11 mouse cellular contexts compared by ENCODE assay signal in genomic region chr12:5191206-5191605, GRCm38 (mm10).
DNase-seq lines count a peak whose midpoint lies in the region; ATAC-seq and TF ChIP-seq lines count a peak whose summit lies in the region.
"Had no signal": no experiment of that assay in that cellular context is flagged by ENCODE, and none has a peak within 500 bp of the region (broad histone marks: within the 10 kb centered on the region; RNA-seq: fewer than 3 reads in every experiment).

No protein-coding gene starts in this region.

- H3K4me1 ChIP-seq in heart, embryonic 14.5 days (ENCODE audit: control insufficient read depth in 2 of 2, insufficient read depth in 2 of 2, low read length in 2 of 2) = peaks cover 30 to 40% of the 10 kb centered on the region in 2 experiments
- H3K4me1 ChIP-seq in lung, embryonic 14.5 days (ENCODE audit: insufficient read depth) = peaks cover 13% of the 10 kb centered on the region
- H3K4me1 ChIP-seq in embryonic fibroblast, embryonic 13.5 days (ENCODE audit: control insufficient read depth, insufficient read depth, low read length) = peaks cover 2% of the 10 kb centered on the region
- peaks cover 22% of the 10 kb centered on the region for H3K4me1 ChIP-seq in stomach, embryonic 14.5 days (ENCODE audit: control insufficient read depth, insufficient read depth, low read length)

- peak overlapping the region; percentile 18 to 71; a peak in 3 of 4 replicates for H3K27ac ChIP-seq in heart, embryonic 14.5 days (replicated peaks in 1 of 2; ENCODE audit: control insufficient read depth in 1 of 2, insufficient read depth in 1 of 2, low read depth in 2 of 2, low read length in 2 of 2)
- H3K27ac ChIP-seq in lung, embryonic 14.5 days (ENCODE audit: low read depth) = no peak overlapping the region; the same call in 1 of the 2 replicates
- H3K27ac ChIP-seq in embryonic fibroblast, embryonic 13.5 days (ENCODE audit: insufficient read depth, low read length) = peak overlapping the region; percentile 40; the same call in 1 of the 2 replicates
- H3K27ac ChIP-seq in stomach, embryonic 14.5 days (ENCODE audit: low read length) = peak overlapping the region; percentile 44
- H3K27ac ChIP-seq: midbrain, embryonic 13.5 days had no signal

- no peak for ATAC-seq in heart, embryonic 14.5 days (ENCODE audit: insufficient number of reproducible peaks, insufficient read depth, low FRiP score, low read depth)
- no peak for ATAC-seq in lung, embryonic 14.5 days (ENCODE audit: insufficient read depth)
- ATAC-seq in stomach, embryonic 14.5 days (ENCODE audit: insufficient number of reproducible peaks, insufficient read depth, low FRiP score, low read depth) = no peak
- ATAC-seq: CD4-positive, CD25-positive, alpha-beta regulatory T cell, adult 4 months; liver, postnatal 0 days had no signal

- H3K9me3 ChIP-seq in heart, embryonic 14.5 days (ENCODE audit: control insufficient read depth, low read length) = no peaks in the 10 kb centered on the region
- no peaks in the 10 kb centered on the region for H3K9me3 ChIP-seq in lung, embryonic 14.5 days (ENCODE audit: low read depth, low read length)
- H3K9me3 ChIP-seq in stomach, embryonic 14.5 days (ENCODE audit: control insufficient read depth, low read depth, low read length) = no peaks in the 10 kb centered on the region
- H3K9me3 ChIP-seq: midbrain, embryonic 13.5 days had no signal

- no peak for TF ChIP-seq POLR2A in embryonic fibroblast, embryonic 13.5 days (IDR thresholded peaks at IDR 0.05; ENCODE audit: low read depth, low read length)

- H3K4me3 ChIP-seq in heart, embryonic 14.5 days (ENCODE audit: control insufficient read depth in 1 of 2, insufficient read depth in 1 of 2, low read depth in 1 of 2, low read length in 2 of 2) = no peak overlapping the region
- no peak overlapping the region for H3K4me3 ChIP-seq in lung, embryonic 14.5 days (ENCODE audit: low read depth, low read length)
- no peak overlapping the region for H3K4me3 ChIP-seq in embryonic fibroblast, embryonic 13.5 days (ENCODE audit: insufficient read depth, low read length)
- H3K4me3 ChIP-seq in stomach, embryonic 14.5 days (ENCODE audit: low read depth, low read length) = no peak overlapping the region
- H3K4me3 ChIP-seq: midbrain, embryonic 13.5 days had no signal

- no peaks in the 10 kb centered on the region for H3K36me3 ChIP-seq in heart, embryonic 14.5 days (ENCODE audit: control insufficient read depth, insufficient read depth, low read length)
- no peaks in the 10 kb centered on the region for H3K36me3 ChIP-seq in lung, embryonic 14.5 days (ENCODE audit: insufficient read depth)
- no peaks in the 10 kb centered on the region for H3K36me3 ChIP-seq in stomach, embryonic 14.5 days (ENCODE audit: control insufficient read depth, insufficient read depth, low read length)
- H3K36me3 ChIP-seq: midbrain, embryonic 13.5 days had no signal

- WGBS in heart, embryonic 14.5 days = 78% methylated on average over 4 of the region's 4 CpGs
- 59% methylated on average over 4 of the region's 4 CpGs for WGBS in lung, embryonic 14.5 days
- WGBS in stomach, embryonic 14.5 days = 52% methylated on average over 4 of the region's 4 CpGs

- H3K27me3 ChIP-seq in heart, embryonic 14.5 days (ENCODE audit: control insufficient read depth, insufficient read depth, low read length) = no peaks in the 10 kb centered on the region
- H3K27me3 ChIP-seq in lung, embryonic 14.5 days (ENCODE audit: insufficient read depth, low read length) = no peaks in the 10 kb centered on the region
- H3K27me3 ChIP-seq in stomach, embryonic 14.5 days (ENCODE audit: control insufficient read depth, insufficient read depth, low read length) = no peaks in the 10 kb centered on the region
- H3K27me3 ChIP-seq: midbrain, embryonic 13.5 days had no signal

- no peak for TF ChIP-seq CTCF in lung, embryonic 14.5 days (IDR thresholded peaks at IDR 0.05; ENCODE audit: low read depth)
- TF ChIP-seq CTCF in embryonic fibroblast, embryonic 13.5 days (IDR thresholded peaks at IDR 0.05; ENCODE audit: borderline replicate concordance, insufficient read depth, low read length) = no peak

- H3K9ac ChIP-seq in heart, embryonic 14.5 days (ENCODE audit: low read length) = peak overlapping the region; percentile 54; the same call in 1 of the 2 replicates
- H3K9ac ChIP-seq in lung, embryonic 14.5 days = no peak overlapping the region
- no peak overlapping the region for H3K9ac ChIP-seq in stomach, embryonic 14.5 days (replicated peaks; ENCODE audit: low read depth, low read length)
- H3K9ac ChIP-seq: liver, postnatal 0 days; midbrain, embryonic 13.5 days had no signal

- H3K4me2 ChIP-seq in heart, embryonic 14.5 days (ENCODE audit: low read length) = peak overlapping the region; percentile 58
- H3K4me2 ChIP-seq in lung, embryonic 14.5 days = peak overlapping the region; percentile 48; the same call in 1 of the 2 replicates
- H3K4me2 ChIP-seq in stomach, embryonic 14.5 days (replicated peaks; ENCODE audit: low read depth, low read length) = no peak overlapping the region

- DNase-seq in heart, adult 18-20 months = no peak
- peak; percentile 21 for DNase-seq in lung, embryonic 14.5 days
- DNase-seq in lung, postnatal 36 days = no peak
- no peak for DNase-seq in c-Kit-positive CD71-positive TER-119-positive erythroid progenitor cells, embryonic 14.5 days (ENCODE audit: low spot score)
- no peak for DNase-seq in spleen, postnatal 36 days (ENCODE audit: low spot score in 2 of 2)
